Mouse (Mus musculus) brain, embryonic 14.5 days (tissue): ENCODE data around the gene AB124611. TPM values are rescaled to one million over a fixed set of nuclear protein-coding genes. Genes with fewer than 3 reads are reported as not detected.

Source experiments
- DNase-seq: peaks from one replicate; pipeline ENCODE4 v3.0.0-alpha.2; 2011; ENCODE audit warnings: low read depth
- CTCF ChIP-seq: fragments of 200-500 bp; IDR thresholded peaks from 2 replicates; pipeline ENCODE4 v1.5.1; 2012; ENCODE audit warnings: inconsistent platforms, mild to moderate bottlenecking, moderate library complexity, borderline replicate concordance; ENCODE audit not compliant: insufficient read depth, insufficient read length; ENCODE audit errors: extremely low read depth
- POLR2A ChIP-seq: fragments of 200-500 bp; IDR thresholded peaks from 2 replicates; pipeline ENCODE4 v1.6.1; 2012; ENCODE audit warnings: mild to moderate bottlenecking, inconsistent platforms, borderline replicate concordance; ENCODE audit not compliant: poor library complexity, insufficient read depth, insufficient read length, severe bottlenecking; ENCODE audit errors: extremely low read depth
- polyA plus RNA-seq: library from polyadenylated mRNA; depleted of rRNA; stranded (reverse); fragments of >200 nt; gene quantifications from 2 replicates; pipeline ENCODE4 v1.2.3, GENCODE M21; 2012

The AB124611 gene
- polyA plus RNA-seq, 1 experiment = 1.0 TPM

DNA sequence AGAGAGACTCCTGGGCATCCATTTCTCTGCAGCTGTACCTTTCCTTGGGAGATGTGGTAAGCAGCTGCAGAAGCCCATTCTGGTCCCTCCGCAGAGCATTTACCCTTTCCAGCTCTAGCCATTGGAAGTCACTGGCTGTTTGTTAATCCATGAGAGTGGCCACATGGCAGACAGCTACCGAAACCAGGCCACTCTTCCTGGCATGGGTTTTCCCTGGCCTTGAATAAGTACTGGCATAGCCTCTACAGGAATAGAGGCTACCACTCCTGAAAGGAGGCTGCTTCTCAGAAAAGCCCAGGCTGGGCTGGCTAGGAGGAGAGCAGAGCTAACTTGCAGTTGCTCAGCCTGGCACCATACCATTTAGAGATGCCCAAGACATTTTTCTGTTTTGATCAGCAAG is 25.1 kb downstream of the AB124611 start:
- no peak for DNase-seq
- TF ChIP-seq POLR2A (no peak), CTCF (no peak)

DNA sequence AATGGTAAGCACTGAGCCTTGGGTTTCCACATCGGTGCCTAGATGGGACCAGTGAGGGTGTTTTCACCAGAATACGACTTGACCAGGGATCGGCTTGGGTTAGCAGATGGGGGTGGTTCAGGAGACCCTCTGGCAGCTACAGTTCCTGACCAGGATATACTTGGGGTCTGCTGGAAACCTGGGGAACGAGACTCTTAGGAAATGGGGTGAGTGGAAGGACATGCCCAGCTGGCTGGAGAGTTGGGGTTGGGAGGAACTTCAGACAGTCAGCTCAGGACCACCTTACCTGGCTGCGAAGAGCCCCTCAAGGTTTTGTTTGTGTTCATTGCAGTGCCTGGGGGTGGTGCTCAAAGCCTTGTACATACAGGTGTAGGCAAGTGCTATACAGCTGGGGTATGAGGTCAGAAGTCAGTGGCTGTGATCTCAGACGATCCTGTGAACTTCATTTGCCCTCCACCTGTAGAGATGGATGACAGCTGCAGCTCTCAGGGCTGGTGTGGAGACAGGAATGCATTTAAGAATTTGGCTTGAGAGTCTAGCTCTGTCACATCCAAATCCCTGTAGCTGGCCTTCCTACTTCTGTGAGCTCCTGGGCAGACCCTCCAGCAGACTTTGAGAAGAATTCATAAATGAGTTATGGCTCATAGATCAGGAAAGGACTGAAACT is 27.8 kb downstream of the AB124611 start:
- DNase-seq = no peak
- TF ChIP-seq POLR2A (no peak), CTCF (no peak)

- TF ChIP-seq POLR2A (no peak), CTCF (peak; percentile 5; the same call in 1 of the 2 replicates)
- DNase-seq = no peak
These were observed 29.3 kb downstream of the AB124611 start for GRCm38 (mm10) chr9:21555198-21555742.

- TF ChIP-seq POLR2A = no peak
- no peak for TF ChIP-seq CTCF
- DNase-seq = no peak
These were observed 31.0 kb downstream of the AB124611 start for GRCm38 (mm10) chr9:21556996-21557395.

- DNase-seq = no peak
- TF ChIP-seq CTCF = no peak
These were observed 31.6 kb downstream of the AB124611 start for GRCm38 (mm10) chr9:21557556-21557955.

GRCm38 (mm10) chr9:21558366-21558765 is 32.4 kb downstream of the AB124611 start:
- TF ChIP-seq CTCF (no peak), POLR2A (no peak)
- DNase-seq = no peak

GRCm38 (mm10) chr9:21559151-21559550 is 33.2 kb downstream of the AB124611 start:
- TF ChIP-seq CTCF (no peak), POLR2A (no peak)
- DNase-seq = no peak

GRCm38 (mm10) chr9:21564420-21564819 is 38.4 kb downstream of the AB124611 start:
- no peak for DNase-seq
- no peak for TF ChIP-seq POLR2A
- TF ChIP-seq CTCF = no peak

GRCm38 (mm10) chr9:21565004-21565586 is 39.1 kb downstream of the AB124611 start:
- DNase-seq = no peak
- no peak for TF ChIP-seq POLR2A
- TF ChIP-seq CTCF = no peak

GRCm38 (mm10) chr9:21566538-21566937 is 40.6 kb downstream of the AB124611 start:
- no peak for DNase-seq
- no peak for TF ChIP-seq CTCF
- no peak for TF ChIP-seq POLR2A

- no peak for DNase-seq
- no peak for TF ChIP-seq CTCF
These were observed 41.1 kb downstream of the AB124611 start for GRCm38 (mm10) chr9:21567051-21567450.

DNA sequence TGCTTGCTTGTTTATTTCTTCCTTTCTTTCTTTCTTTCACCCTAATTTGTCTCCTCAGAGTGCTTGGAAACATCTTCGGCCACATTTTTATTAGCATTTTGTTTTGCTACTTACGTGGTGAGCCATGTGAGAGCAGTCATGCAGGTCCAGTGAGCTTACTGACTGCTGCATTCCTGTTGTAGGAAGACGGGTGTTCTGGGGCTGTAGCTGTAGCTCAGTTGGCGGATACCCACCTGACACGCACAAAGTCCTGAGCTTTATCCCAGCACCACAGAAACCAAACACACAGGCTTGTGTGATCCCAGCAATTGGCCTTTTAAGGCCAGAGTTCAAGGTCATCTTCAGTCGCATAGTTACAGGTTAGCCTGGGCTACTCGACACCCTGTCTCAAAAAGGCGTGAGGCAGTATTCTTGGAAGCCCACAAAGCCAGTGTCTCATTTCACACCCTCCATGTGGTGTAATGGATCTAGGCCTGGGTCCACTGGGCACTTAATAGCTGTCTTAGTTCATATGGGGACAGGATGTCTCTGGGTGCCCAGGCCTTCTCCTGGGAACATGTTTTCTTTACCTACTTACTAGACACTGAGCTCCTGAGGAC is 42.8 kb downstream of the AB124611 start:
- DNase-seq = no peak

More for the DNA sequence above, 42.8 kb downstream of the AB124611 start:
- no peak for TF ChIP-seq POLR2A
- no peak for TF ChIP-seq CTCF
